Mouse (Mus musculus): ENCODE measurements around the gene Cd59a.
"Not testable (repeated sequence)": the region's sequence is repeated elsewhere in the genome, so short reads cannot be mapped to it uniquely, and the experiment has no call there.

DNA sequence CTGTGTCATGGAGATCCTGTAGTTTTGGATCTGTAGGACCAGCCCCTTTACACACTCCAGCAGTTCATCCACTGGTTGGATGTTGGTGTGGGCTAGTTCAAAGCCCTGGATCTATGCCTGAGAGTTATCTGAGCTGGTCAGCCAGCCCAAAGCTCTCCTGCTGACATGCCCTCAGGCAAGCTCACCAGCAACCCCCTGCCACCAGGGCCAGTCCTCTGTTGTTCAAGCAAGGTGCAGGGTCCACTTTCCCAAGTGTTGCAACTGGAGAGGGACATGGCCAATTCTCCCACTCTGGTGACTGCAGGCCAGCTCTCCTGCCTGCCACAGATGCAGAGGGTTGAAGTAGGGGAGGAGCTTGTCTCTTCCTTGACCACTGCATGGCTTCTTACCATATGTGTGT lies 18.0 kb downstream of the Cd59a start:
- TF ChIP-seq CTCF (IDR thresholded peaks at IDR 0.05; ENCODE audit: low read depth, low read length); POLR2A (IDR thresholded peaks at IDR 0.05; ENCODE audit: insufficient read depth, low read length): not testable (repeated sequence)

Measured in ES-Bruce4 (cell line).